Mouse (Mus musculus) stomach, postnatal 0 days (tissue): ENCODE results near the gene Bcs1l. TPM values are rescaled to one million over a fixed set of nuclear protein-coding genes. Genes with fewer than 3 reads are reported as not detected.

Experiments used
- ATAC-seq: fragments of 200-750 bp; cut with Nextera tagmentation; 2 replicates; pipeline ENCODE4 v1.8.0; 2017; ENCODE audit not compliant: low FRiP score, low TSS enrichment
- DNase-seq: peaks from one replicate; pipeline ENCODE4 v3.0.0-alpha.2; 2016; ENCODE audit warnings: low spot score
- H3K27ac ChIP-seq: fragments of 300-500 bp; sonication (generic); replicated peaks from 2 replicates; pipeline ENCODE4 v1.5.1; 2014; ENCODE audit warnings: mild to moderate bottlenecking, control low read depth
- H3K27me3 ChIP-seq: fragments of 300-500 bp; sonication (generic); 2 replicates; pipeline ENCODE4 v1.6.1; 2014; ENCODE audit warnings: low read length; ENCODE audit not compliant: control insufficient read depth, insufficient read depth
- H3K36me3 ChIP-seq: fragments of 300-500 bp; sonication (generic); 2 replicates; pipeline ENCODE4 v1.6.1; 2014; ENCODE audit warnings: low read length, mixed read lengths; ENCODE audit not compliant: control insufficient read depth, insufficient read depth
- H3K4me1 ChIP-seq: fragments of 300-500 bp; sonication (generic); replicated peaks from 2 replicates; pipeline ENCODE4 v1.6.1; 2014; ENCODE audit warnings: antibody characterized with exemption; ENCODE audit not compliant: control insufficient read depth, insufficient read depth
- H3K4me2 ChIP-seq: fragments of 300-500 bp; sonication (generic); replicated peaks from 2 replicates; pipeline ENCODE4 v1.6.1; 2014; ENCODE audit warnings: low read depth, mild to moderate bottlenecking, control low read depth, moderate library complexity
- H3K4me3 ChIP-seq: fragments of 300-500 bp; sonication (generic); 2 replicates; pipeline ENCODE4 v1.5.1; 2014; ENCODE audit warnings: low read depth, low read length, control low read depth
- H3K9ac ChIP-seq: fragments of 300-500 bp; sonication (generic); 2 replicates; pipeline ENCODE4 v1.6.1; 2014; ENCODE audit warnings: mild to moderate bottlenecking, low read length, control low read depth, mixed read lengths
- H3K9me3 ChIP-seq: fragments of 300-500 bp; sonication (generic); 2 replicates; pipeline ENCODE4 v1.6.1; 2016; ENCODE audit warnings: low read length; ENCODE audit not compliant: control insufficient read depth
- CTCF ChIP-seq: IDR thresholded peaks from 2 replicates; pipeline ENCODE4 v1.5.1; 2016; ENCODE audit warnings: antibody characterized with exemption, low read depth, mild to moderate bottlenecking, moderate library complexity
- EP300 ChIP-seq: optimal IDR thresholded peaks from 2 replicates; pipeline ENCODE3; 2016; ENCODE audit warnings: antibody characterized with exemption
- WGBS: fragments of 180-500 bp; shearing (Covaris S2); extraction: QIAGEN DNeasy Blood & Tissue Kit; methylation state at CpG from one replicate; pipeline ENCODE4 v1.1.7; 2014; 5-methylcytosine and 5-hydroxymethylcytosine counted together
- microRNA-seq: library from miRNA; unstranded; fragments of <30 nt; microRNA quantifications from one replicate; pipeline ENCODE4, GENCODE M21; 2016
- polyA plus RNA-seq: library from polyadenylated mRNA; unstranded; fragments of >200 nt; fragmentation: Nextera tagmentation; extraction: Ambion mirVana; gene quantifications from 2 replicates; pipeline ENCODE4 v1.2.1, GENCODE M21; 2015

Gene Bcs1l
- polyA plus RNA-seq, 1 experiment from 2014 or later, result 8.6 TPM

GRCm38 (mm10) chr1:74600501-74601266, 12.6 kb downstream of the Bcs1l start:
- Histone ChIP-seq H3K27me3 (no peaks in the 10 kb centered on the region), H3K4me3 (peak overlapping the region; percentile 61), H3K9ac (peak overlapping the region; percentile 81), H3K4me2 (peak overlapping the region; percentile 84), H3K36me3 (peaks cover 8% of the 10 kb centered on the region), H3K27ac (peak overlapping the region; percentile 74), H3K4me1 (no peaks in the 10 kb centered on the region; the same call in 1 of the 2 replicates), H3K9me3 (no peaks in the 10 kb centered on the region)
- peak; percentile 66 for ATAC-seq
- 5% methylated on average over 26 of the region's 26 CpGs for WGBS
- TF ChIP-seq CTCF, result no peak
- no peak for DNase-seq

- H3K4me2 ChIP-seq, result peak within 1 kb of the TSS; percentile 84
- no peaks in the 10 kb centered on the region for H3K9me3 ChIP-seq
- peak within 1 kb of the TSS; percentile 74 for H3K27ac ChIP-seq
- H3K36me3 ChIP-seq, result peaks cover 6% of the 10 kb centered on the region
- H3K9ac ChIP-seq, result peak within 1 kb of the TSS; percentile 81
- TF ChIP-seq EP300 (no peak), CTCF (no peak)
- H3K27me3 ChIP-seq, result no peaks in the 10 kb centered on the region
- peak; percentile 87 for DNase-seq
- peak within 1 kb of the TSS; percentile 61 for H3K4me3 ChIP-seq
- WGBS, result 8% methylated on average over 25 of the region's 25 CpGs
- H3K4me1 ChIP-seq, result no peaks in the 10 kb centered on the region; the same call in 1 of the 2 replicates
- peak; percentile 84 for ATAC-seq
Observed at GRCm38 (mm10) chr1:74601267-74601962, 13.3 kb downstream of the Bcs1l start, which contains the start of the genes Rnf25 and Stk36. Gene Rnf25, minus strand, starts transcription at chr1:74601397. Gene Stk36, plus strand, starts transcription at chr1:74601445.

- Histone ChIP-seq H3K4me3 (no peak overlapping the region), H3K9ac (no peak overlapping the region), H3K36me3 (no peaks in the 10 kb centered on the region), H3K4me2 (no peak overlapping the region), H3K27me3 (no peaks in the 10 kb centered on the region), H3K4me1 (no peaks in the 10 kb centered on the region), H3K27ac (no peak overlapping the region), H3K9me3 (no peaks in the 10 kb centered on the region)
- ATAC-seq (no peak), DNase-seq (no peak)
- TF ChIP-seq EP300 (no peak), CTCF (no peak)
- 76% methylated on average over 1 of the region's 1 CpGs for whole genome bisulfite sequencing
Observed at GRCm38 (mm10) chr1:74624183-74624582, 36.1 kb downstream of the Bcs1l start.

GRCm38 (mm10) chr1:74626076-74626475, 38.0 kb downstream of the Bcs1l start:
- no peaks in the 10 kb centered on the region for H3K36me3 ChIP-seq
- no peak overlapping the region for H3K4me3 ChIP-seq
- no peaks in the 10 kb centered on the region for H3K27me3 ChIP-seq
- H3K9ac ChIP-seq, result no peak overlapping the region
- no peak overlapping the region for H3K4me2 ChIP-seq
- TF ChIP-seq EP300 (no peak), CTCF (no peak)
- 65% methylated on average over 4 of the region's 4 CpGs for WGBS
- ATAC-seq (no peak), DNase-seq (no peak)
- H3K9me3 ChIP-seq, result no peaks in the 10 kb centered on the region
- no peak overlapping the region for H3K27ac ChIP-seq
- no peaks in the 10 kb centered on the region for H3K4me1 ChIP-seq

- Histone ChIP-seq H3K27ac (no peak overlapping the region), H3K27me3 (no peaks in the 10 kb centered on the region), H3K9ac (no peak overlapping the region), H3K9me3 (no peaks in the 10 kb centered on the region), H3K36me3 (no peaks in the 10 kb centered on the region), H3K4me1 (no peaks in the 10 kb centered on the region), H3K4me2 (no peak overlapping the region), H3K4me3 (no peak overlapping the region)
- DNase-seq (no peak), ATAC-seq (no peak)
- WGBS, result 46% methylated on average over 7 of the region's 7 CpGs
- TF ChIP-seq EP300 (no peak), CTCF (no peak)
Observed at GRCm38 (mm10) chr1:74628001-74628400, 39.9 kb downstream of the Bcs1l start.

- DNase-seq, result no peak
- Histone ChIP-seq H3K27me3 (no peaks in the 10 kb centered on the region), H3K4me2 (no peak overlapping the region), H3K9ac (no peak overlapping the region), H3K4me3 (no peak overlapping the region), H3K4me1 (no peaks in the 10 kb centered on the region), H3K36me3 (no peaks in the 10 kb centered on the region), H3K27ac (no peak overlapping the region), H3K9me3 (no peaks in the 10 kb centered on the region)
- ATAC-seq, result no peak
- WGBS, result 78% methylated on average over 4 of the region's 4 CpGs
- no peak for TF ChIP-seq CTCF
- TF ChIP-seq EP300, result no peak
Observed at GRCm38 (mm10) chr1:74632734-74633133, 44.6 kb downstream of the Bcs1l start.

Small RNAs within 50 kb of the gene (microRNA-seq; reads per million reads assigned to microRNA genes)
- gene Gm25035, result not detected

Other genes with a start within 250 kb of the Bcs1l start
- 0.50 and 0.73 TPM in 2 replicates for gene Catip, start 226.2 kb upstream of the Bcs1l start, polyA plus RNA-seq
- gene Slc11a1, start 213.1 kb upstream of the Bcs1l start, polyA plus RNA-seq, result 3.0 and 3.8 TPM in 2 replicates
- gene Ctdsp1, start 196.8 kb upstream of the Bcs1l start, polyA plus RNA-seq, result 45.2 and 47.4 TPM in 2 replicates
- gene Vil1, start 178.9 kb upstream of the Bcs1l start, polyA plus RNA-seq, result 11.1 and 12.8 TPM in 2 replicates
- 23.7 and 25.4 TPM in 2 replicates for gene Cnot9, start 82.2 kb upstream of the Bcs1l start, polyA plus RNA-seq
- gene Plcd4, start 45.4 kb upstream of the Bcs1l start, polyA plus RNA-seq, result 0.31 and 0.36 TPM in 2 replicates
- 7.7 and 8.3 TPM in 2 replicates for gene Usp37, start 44.0 kb upstream of the Bcs1l start, polyA plus RNA-seq
- 1.9 and 2.1 TPM in 2 replicates for gene Zfp142, start within 50 bp of the Bcs1l start, polyA plus RNA-seq
- 22.9 and 24.3 TPM in 2 replicates for gene Rnf25, start 13.1 kb downstream of the Bcs1l start, polyA plus RNA-seq
- 1.1 and 1.3 TPM in 2 replicates for gene Stk36, start 13.2 kb downstream of the Bcs1l start, polyA plus RNA-seq
- gene Ttll4, start 73.5 kb downstream of the Bcs1l start, polyA plus RNA-seq, result 1.8 and 2.5 TPM in 2 replicates
- gene Cyp27a1, start 125.3 kb downstream of the Bcs1l start, polyA plus RNA-seq, result 8.8 and 11.3 TPM in 2 replicates
- 0.25 and 0.29 TPM in 2 replicates for gene Prkag3, start 160.9 kb downstream of the Bcs1l start, polyA plus RNA-seq
- 3.6 and 4.8 TPM in 2 replicates for gene Wnt6, start 183.6 kb downstream of the Bcs1l start, polyA plus RNA-seq
- gene Wnt10a, start 203.2 kb downstream of the Bcs1l start, polyA plus RNA-seq, result 8.7 and 10.6 TPM in 2 replicates